Mouse (Mus musculus): ENCODE data around the gene Rasgrp4.

DNA sequence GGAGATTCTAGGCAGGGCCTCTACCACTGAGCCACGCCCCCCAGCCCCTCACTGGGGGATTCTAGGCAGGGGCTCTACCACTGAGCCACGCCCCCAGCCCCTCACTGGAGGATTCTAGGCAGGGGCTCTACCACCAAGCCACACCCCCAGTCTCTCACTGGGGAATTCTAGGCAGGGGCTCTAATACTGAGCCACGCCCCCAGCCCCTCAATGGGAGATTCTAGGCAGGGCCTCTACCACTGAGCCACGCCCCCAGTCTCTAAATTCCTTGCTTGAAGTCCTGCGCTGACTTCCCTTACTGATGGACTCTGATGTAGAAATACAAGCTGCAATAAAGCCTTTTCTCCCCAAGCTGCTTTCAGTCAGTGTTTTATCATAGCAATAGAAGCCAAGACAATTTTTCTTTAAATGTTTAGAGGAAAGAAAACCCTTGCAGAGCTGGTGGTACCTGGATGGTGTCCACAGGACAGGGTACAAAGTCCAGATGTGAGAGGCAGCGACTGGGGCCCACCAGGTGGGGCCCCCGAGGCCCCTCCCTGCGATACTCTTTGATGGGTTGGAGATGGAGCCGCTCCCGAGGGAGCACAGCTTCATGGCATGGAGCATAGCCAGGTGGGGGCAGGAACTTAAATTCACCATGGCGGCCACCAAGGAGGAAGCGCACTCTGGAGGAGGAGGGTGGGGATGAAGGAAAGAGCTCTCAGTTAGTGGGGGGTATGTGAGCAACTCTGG is 33.2 kb upstream of the Rasgrp4 start:
- TF ChIP-seq CTCF (IDR thresholded peaks at IDR 0.05; ENCODE audit: control insufficient read depth, insufficient read depth, insufficient replicate concordance, low read depth, low read length) = no peak
- TF ChIP-seq POLR2A (IDR thresholded peaks at IDR 0.05; ENCODE audit: control insufficient read depth, low read depth, low read length) = no peak
